14 mouse cellular contexts compared by ENCODE assay signal in the genomic region with DNA sequence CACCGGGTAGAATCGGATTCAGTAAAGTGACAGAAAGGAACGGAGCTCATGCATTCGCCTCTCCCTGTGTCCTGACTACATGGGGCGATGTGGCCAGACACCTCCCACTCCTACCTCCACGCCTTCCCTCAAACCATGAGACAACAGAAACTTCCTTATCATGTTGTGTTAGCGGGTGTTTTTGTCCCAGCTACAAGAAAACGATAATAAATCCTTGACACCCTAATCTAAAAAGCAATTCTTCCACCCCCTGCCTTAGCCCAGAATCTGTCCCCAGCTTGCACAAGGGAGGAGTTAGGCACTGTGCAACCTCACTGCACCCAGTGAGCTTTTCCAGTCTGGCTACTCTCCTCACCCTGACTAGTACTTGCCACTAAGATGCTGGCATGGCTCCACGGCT.
DNase-seq lines count a peak whose midpoint lies in the region; ATAC-seq and TF ChIP-seq lines count a peak whose summit lies in the region.
"Had no signal": no experiment of that assay in that cellular context is flagged by ENCODE, and none has a peak within 500 bp of the region (broad histone marks: within the 10 kb centered on the region; RNA-seq: fewer than 3 reads in every experiment).

No protein-coding gene starts in this region.

- no peaks in the 10 kb centered on the region for H3K9me3 ChIP-seq in heart, embryonic 13.5 days
- H3K9me3 ChIP-seq in heart, embryonic 11.5 days (replicated peaks; ENCODE audit: control insufficient read depth, low read length), result no peaks in the 10 kb centered on the region
- H3K9me3 ChIP-seq in liver, embryonic 12.5 days (replicated peaks), result no peaks in the 10 kb centered on the region
- H3K9me3 ChIP-seq in stomach, postnatal 0 days (ENCODE audit: control insufficient read depth, low read length), result no peaks in the 10 kb centered on the region
- H3K9me3 ChIP-seq: limb, embryonic 15.5 days; midbrain, embryonic 13.5 days had no signal

- H3K9ac ChIP-seq in heart, embryonic 13.5 days, result no peak overlapping the region
- no peak overlapping the region for H3K9ac ChIP-seq in heart, embryonic 11.5 days (ENCODE audit: low read depth, low read length)
- H3K9ac ChIP-seq in liver, embryonic 12.5 days, result no peak overlapping the region
- no peak overlapping the region for H3K9ac ChIP-seq in stomach, postnatal 0 days (ENCODE audit: low read length)
- H3K9ac ChIP-seq: limb, embryonic 15.5 days; midbrain, embryonic 13.5 days had no signal

- TF ChIP-seq EP300 in stomach, postnatal 0 days (optimal IDR thresholded peaks at IDR 0.05), result no peak

- H3K4me2 ChIP-seq in heart, embryonic 13.5 days, result no peak overlapping the region
- H3K4me2 ChIP-seq in heart, embryonic 11.5 days, result no peak overlapping the region
- peak overlapping the region; percentile 19; the same call in 1 of the 2 replicates for H3K4me2 ChIP-seq in liver, embryonic 12.5 days
- H3K4me2 ChIP-seq in stomach, postnatal 0 days (replicated peaks; ENCODE audit: low read depth), result no peak overlapping the region
- H3K4me2 ChIP-seq: limb, embryonic 15.5 days; midbrain, embryonic 13.5 days had no signal

- H3K27me3 ChIP-seq in heart, embryonic 13.5 days (replicated peaks), result peaks cover 23% of the 10 kb centered on the region
- no peaks in the 10 kb centered on the region; the same call in 1 of the 2 replicates for H3K27me3 ChIP-seq in heart, embryonic 11.5 days (ENCODE audit: control insufficient read depth, insufficient read depth, low read length)
- no peaks in the 10 kb centered on the region for H3K27me3 ChIP-seq in thymus, adult 2 months (ENCODE audit: control insufficient read depth, insufficient read depth, low read length)
- peaks cover 37% of the 10 kb centered on the region for H3K27me3 ChIP-seq in liver, embryonic 12.5 days (replicated peaks)
- H3K27me3 ChIP-seq in stomach, postnatal 0 days (ENCODE audit: control insufficient read depth, insufficient read depth, low read length), result no peaks in the 10 kb centered on the region
- H3K27me3 ChIP-seq: limb, embryonic 15.5 days had no signal

- peaks cover 18% of the 10 kb centered on the region for H3K4me1 ChIP-seq in heart, embryonic 13.5 days
- peaks cover 8% of the 10 kb centered on the region; the same call in 1 of the 2 replicates for H3K4me1 ChIP-seq in heart, embryonic 11.5 days (ENCODE audit: control insufficient read depth, insufficient read depth, low read length)
- H3K4me1 ChIP-seq in thymus, adult 2 months (replicated peaks; ENCODE audit: control insufficient read depth, insufficient read depth, low read length), result peaks cover 54% of the 10 kb centered on the region
- peaks cover 63% of the 10 kb centered on the region for H3K4me1 ChIP-seq in liver, embryonic 12.5 days
- H3K4me1 ChIP-seq in stomach, postnatal 0 days (replicated peaks; ENCODE audit: control insufficient read depth, insufficient read depth), result peaks cover 5% of the 10 kb centered on the region; the same call in 1 of the 2 replicates

- ATAC-seq in heart, embryonic 13.5 days (ENCODE audit: extremely low read depth, insufficient number of reproducible peaks, low FRiP score, low TSS enrichment), result 0 out of 2 replicates have a peak, but pooled peaks have one; percentile 26
- ATAC-seq in heart, embryonic 11.5 days (replicated peaks; ENCODE audit: insufficient number of reproducible peaks, low FRiP score, low TSS enrichment), result no peak; the same call in 1 of the 2 replicates
- ATAC-seq in liver, embryonic 12.5 days, result peak; percentile 83
- ATAC-seq in stomach, postnatal 0 days (ENCODE audit: low FRiP score, low TSS enrichment), result peak; percentile 74
- ATAC-seq: midbrain, embryonic 13.5 days had no signal

- no peak for TF ChIP-seq CTCF in thymus, adult 2 months (IDR thresholded peaks at IDR 0.05; ENCODE audit: borderline replicate concordance, control insufficient read depth, extremely low read depth, insufficient read depth, low read length, poor library complexity)
- no peak for TF ChIP-seq CTCF in stomach, postnatal 0 days (IDR thresholded peaks at IDR 0.05; ENCODE audit: low read depth)

- no peaks in the 10 kb centered on the region for H3K36me3 ChIP-seq in heart, embryonic 13.5 days
- no peaks in the 10 kb centered on the region for H3K36me3 ChIP-seq in heart, embryonic 11.5 days (ENCODE audit: control insufficient read depth, insufficient read depth, low read length)
- no peaks in the 10 kb centered on the region for H3K36me3 ChIP-seq in thymus, adult 2 months (ENCODE audit: control insufficient read depth, insufficient read depth, low read length)
- no peaks in the 10 kb centered on the region for H3K36me3 ChIP-seq in liver, embryonic 12.5 days
- H3K36me3 ChIP-seq in stomach, postnatal 0 days (ENCODE audit: control insufficient read depth, insufficient read depth, low read length), result no peaks in the 10 kb centered on the region
- H3K36me3 ChIP-seq: limb, embryonic 15.5 days; midbrain, embryonic 13.5 days had no signal

- H3K27ac ChIP-seq in heart, embryonic 13.5 days (replicated peaks), result no peak overlapping the region
- H3K27ac ChIP-seq in heart, embryonic 11.5 days (ENCODE audit: low read depth, low read length), result no peak overlapping the region
- H3K27ac ChIP-seq in thymus, adult 2 months (ENCODE audit: control insufficient read depth, insufficient read depth, low read length), result peak overlapping the region; percentile 43; the same call in 1 of the 2 replicates
- no peak overlapping the region for H3K27ac ChIP-seq in liver, embryonic 12.5 days
- peak overlapping the region; percentile 83 for H3K27ac ChIP-seq in stomach, postnatal 0 days (replicated peaks)
- H3K27ac ChIP-seq: left cerebral cortex, adult 2 months; limb, embryonic 15.5 days; midbrain, embryonic 13.5 days had no signal

- no peak overlapping the region for H3K4me3 ChIP-seq in heart, embryonic 13.5 days
- no peak overlapping the region for H3K4me3 ChIP-seq in heart, embryonic 11.5 days (ENCODE audit: low read depth, low read length)
- no peak overlapping the region for H3K4me3 ChIP-seq in thymus, adult 2 months (ENCODE audit: control insufficient read depth, insufficient read depth, low read length)
- H3K4me3 ChIP-seq in liver, embryonic 12.5 days, result no peak overlapping the region
- no peak overlapping the region for H3K4me3 ChIP-seq in stomach, postnatal 0 days (ENCODE audit: low read depth, low read length)
- H3K4me3 ChIP-seq: erythroblast, embryonic 14.5 days; left cerebral cortex, adult 2 months; limb, embryonic 15.5 days; midbrain, embryonic 13.5 days had no signal

- DNase-seq in thymus, adult 2 months, result no peak
- no peak for DNase-seq in thymus, postnatal 25 days
- DNase-seq in stomach, postnatal 0 days (ENCODE audit: low spot score), result peak; percentile 61
- DNase-seq in cerebellum, postnatal 14 days, result no peak
- no peak for DNase-seq in adrenal gland, adult (ENCODE audit: inconsistent age in 2 of 2, low spot score in 1 of 2)
- DNase-seq: adrenal gland, postnatal 25 days; right cerebral cortex, postnatal 4 days had no signal

- TF ChIP-seq POLR2A in thymus, adult 2 months (IDR thresholded peaks at IDR 0.05; ENCODE audit: control insufficient read depth, extremely low read depth, insufficient read depth, low read length, poor library complexity), result no peak

- 53% methylated on average over 9 of the region's 9 CpGs for whole genome bisulfite sequencing in heart, embryonic 13.5 days
- WGBS in heart, embryonic 11.5 days (ENCODE audit: insufficient replicate concordance), result 63% methylated on average over 9 of the region's 9 CpGs
- WGBS in thymus, adult 2 months, result 91% methylated on average over 9 of the region's 9 CpGs
- WGBS in liver, embryonic 12.5 days (ENCODE audit: insufficient replicate concordance), result 20% methylated on average over 9 of the region's 9 CpGs
- WGBS in stomach, postnatal 0 days, result 62% methylated on average over 9 of the region's 9 CpGs

Comparison
In these comparisons a context has a peak if more than half of its experiments do, and no peak if none do; other contexts are left out.
1. H3K27ac ChIP-seq: peak in thymus, adult 2 months (single experiment) and stomach, postnatal 0 days (single experiment); none in heart, embryonic 13.5 days (single experiment), heart, embryonic 11.5 days (single experiment) and liver, embryonic 12.5 days (single experiment).